Mouse (Mus musculus) NIH3T3 (cell line): Measurements from ENCODE around the gene Gmpr.

ENCODE experiments used
- DNase-seq: peaks from one replicate; pipeline ENCODE4 v3.0.0-alpha.2; 2012; ENCODE audit warnings: low read depth

The Gmpr gene

DNA sequence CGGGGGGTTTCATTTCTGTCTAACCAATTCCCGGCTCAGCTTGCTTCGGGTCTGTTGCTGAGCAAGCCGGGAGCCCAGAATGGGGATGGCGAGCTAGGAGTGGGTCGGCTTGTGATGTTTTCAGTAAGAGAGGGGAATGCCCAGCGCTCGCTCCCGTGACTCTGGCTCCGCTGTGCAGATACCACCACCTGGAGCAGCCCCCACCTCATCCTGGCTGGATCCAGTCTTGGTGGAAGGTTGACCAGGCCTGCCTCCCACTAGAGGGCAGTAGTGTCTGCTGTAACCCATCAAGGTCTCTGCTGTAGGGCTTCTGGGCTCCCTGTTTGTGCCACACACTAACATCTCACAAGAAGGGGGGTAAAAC is 31.9 kb downstream of the Gmpr start:
- peak; percentile 90 for DNase-seq

DNA sequence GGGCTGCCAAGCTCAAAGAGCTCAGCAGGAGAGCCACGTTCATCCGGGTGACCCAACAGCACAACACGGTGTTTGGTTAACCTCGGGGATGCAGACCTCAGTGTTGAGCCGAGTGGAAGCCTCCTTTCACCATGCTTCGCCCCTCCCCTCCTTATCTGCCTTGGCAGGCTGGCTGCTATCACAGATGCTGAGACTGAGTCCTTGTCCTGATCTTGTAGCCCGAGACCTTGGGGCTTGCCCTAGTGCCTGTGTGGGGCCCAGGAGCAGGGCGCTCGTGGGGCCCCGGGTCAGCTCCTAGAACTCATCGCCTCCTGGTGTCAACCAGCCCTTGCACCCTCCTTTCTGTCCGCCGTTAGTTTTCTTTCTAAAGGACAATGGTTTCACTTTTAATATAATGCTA is 38.7 kb downstream of the Gmpr start:
- DNase-seq = no peak

DNA sequence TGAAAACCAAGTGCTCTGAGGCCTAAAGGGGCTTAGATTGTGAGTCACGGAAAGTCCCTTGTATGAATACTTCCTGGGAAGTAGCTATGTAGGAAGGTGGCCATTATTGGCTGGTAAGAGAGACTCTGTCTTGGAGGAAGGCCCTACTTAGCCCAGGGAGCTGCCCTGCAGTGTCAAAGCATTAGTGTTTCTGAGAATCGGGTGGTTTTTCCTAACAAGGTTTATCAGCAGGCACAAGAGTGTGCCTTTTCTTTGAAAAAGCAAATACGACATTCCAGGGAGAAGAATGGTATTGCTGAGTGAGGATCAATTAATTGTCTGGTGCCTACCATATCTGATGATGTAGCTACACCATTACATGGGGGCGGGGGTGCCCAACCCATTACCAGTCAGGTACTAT is 39.7 kb downstream of the Gmpr start:
- no peak for DNase-seq

DNA sequence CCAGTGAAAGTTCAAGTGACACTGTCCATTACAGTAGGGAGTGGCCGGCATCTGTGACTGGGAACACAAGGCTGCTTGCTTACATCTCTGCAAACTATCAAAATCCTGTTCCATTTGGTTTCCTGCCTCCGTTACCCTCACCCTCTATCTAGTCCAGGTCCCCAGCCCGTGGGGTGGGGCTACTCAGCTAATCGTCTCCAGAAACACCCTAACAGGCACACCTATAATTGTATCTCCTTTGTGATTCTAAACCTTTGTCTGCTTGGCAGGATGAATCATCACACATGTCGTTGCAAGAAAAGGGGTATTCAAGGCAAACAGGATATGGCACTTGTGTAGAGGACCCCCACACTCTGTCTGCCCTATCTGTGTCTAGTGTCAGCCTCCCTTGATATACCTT is 40.3 kb downstream of the Gmpr start:
- DNase-seq = no peak

DNA sequence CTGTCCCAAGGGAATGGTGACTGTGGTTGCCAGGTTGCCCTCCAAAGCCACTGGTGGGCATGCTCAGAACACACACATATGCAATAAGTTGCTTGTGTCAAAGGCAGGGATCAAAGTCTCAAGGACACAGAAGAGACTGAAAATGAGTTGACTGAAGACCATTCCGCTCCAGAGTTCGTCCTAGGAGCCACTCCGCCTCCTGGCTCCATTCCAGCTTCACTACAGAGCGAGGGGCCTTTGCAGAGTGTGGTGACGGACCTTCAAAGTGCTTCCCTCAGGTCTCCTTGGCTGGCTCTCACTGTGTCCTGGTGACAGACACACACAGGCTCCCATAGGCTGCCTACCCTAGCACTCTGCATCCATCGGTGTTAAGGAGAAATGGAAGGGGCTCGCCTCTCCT is 46.4 kb downstream of the Gmpr start:
- no peak for DNase-seq

DNA sequence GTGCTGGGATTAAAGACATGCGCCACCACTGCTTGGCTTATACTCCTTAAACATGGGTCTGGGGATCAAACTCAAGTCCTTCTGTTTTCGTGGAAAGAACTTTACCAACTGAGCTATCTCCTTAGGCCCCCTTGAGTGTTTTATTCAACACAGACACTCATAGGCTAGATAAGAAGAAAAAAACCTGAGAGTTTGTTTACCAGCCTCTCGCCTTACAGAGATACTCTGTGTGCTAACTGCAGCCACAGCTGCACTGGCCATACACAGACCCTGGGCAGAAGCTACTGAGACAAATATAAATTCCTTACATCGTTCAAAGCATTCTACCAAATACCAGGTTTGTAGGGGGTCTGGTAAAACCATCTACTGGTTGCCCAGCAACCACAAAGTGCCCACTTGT is 51.1 kb downstream of the Gmpr start:
- no peak for DNase-seq

DNA sequence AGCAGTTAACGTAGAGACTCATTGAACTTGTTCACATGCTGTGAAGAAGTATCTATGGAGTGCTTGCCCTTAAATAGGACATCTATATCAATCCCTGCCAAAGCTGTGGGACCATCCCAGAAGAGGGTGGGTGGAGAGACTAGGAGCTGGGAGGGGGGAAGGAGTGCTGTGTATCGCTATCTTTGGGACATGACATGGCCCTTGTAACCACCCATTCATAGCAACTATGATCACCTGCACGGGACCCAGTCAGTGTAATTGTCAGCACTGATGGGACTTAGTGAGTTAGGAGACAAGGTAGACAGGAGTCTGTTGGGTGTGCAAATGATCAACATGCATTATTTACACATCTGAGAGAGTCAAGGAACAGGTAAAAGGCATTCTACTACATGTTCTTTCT is 52.0 kb downstream of the Gmpr start:
- no peak for DNase-seq

DNA sequence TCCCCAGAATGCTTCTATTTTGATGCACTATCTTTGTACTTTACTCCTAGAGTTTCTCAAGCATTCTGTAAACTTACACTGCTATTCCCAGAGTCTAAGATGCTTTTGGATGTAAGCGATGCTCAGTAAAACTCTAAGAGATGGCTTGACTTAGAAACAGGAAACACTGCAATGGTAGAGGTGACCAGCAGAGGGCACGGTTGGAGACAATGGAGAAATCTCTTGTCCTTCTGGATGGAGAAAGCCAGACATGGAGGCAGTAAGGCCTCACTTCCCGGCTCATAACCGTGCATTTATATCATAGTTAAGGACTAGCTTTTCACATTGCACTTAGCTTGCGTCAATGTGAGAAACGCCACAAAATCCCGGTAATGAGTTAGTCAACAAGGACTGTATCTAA is 53.3 kb downstream of the Gmpr start:
- DNase-seq = peak; percentile 37

DNA sequence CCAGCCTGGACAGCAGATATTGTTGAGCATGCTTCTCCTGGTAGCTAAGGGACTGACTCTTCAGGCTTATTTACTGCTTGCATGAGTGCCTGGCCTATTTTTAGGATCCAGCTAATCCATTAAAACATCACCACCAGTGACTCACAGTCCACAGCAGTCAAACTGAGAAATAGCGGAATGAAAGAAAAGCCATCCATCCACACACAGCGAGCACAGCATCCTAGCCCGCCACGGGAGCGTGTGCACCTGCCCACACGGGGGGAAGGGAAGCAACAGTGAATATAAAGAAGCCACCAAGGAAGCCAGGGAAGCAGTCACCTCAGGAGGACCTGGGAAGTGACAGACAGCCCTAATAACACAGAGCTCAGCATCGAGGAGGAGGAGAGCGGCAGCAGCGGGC is 54.8 kb downstream of the Gmpr start:
- peak; percentile 80 for DNase-seq

DNA sequence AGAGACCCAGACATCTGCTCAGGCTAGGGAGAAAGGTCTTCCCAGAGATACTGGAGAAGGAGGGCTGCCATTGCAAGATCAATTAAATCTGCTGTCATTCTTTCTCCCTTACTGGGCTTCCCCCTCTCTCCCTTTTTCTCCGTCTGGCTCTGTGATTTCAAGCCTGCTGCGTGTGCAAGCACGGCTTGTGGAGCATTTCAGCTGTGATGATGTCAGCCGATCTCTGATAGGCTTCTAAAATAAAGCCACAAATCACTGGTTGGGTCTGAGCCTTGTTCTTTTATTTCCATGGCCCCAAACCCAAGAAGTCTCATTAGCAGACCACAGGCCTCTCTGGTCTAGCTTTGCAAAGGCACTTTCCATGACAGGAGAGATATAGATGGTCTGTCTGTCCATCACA is 57.7 kb downstream of the Gmpr start:
- no peak for DNase-seq

DNA sequence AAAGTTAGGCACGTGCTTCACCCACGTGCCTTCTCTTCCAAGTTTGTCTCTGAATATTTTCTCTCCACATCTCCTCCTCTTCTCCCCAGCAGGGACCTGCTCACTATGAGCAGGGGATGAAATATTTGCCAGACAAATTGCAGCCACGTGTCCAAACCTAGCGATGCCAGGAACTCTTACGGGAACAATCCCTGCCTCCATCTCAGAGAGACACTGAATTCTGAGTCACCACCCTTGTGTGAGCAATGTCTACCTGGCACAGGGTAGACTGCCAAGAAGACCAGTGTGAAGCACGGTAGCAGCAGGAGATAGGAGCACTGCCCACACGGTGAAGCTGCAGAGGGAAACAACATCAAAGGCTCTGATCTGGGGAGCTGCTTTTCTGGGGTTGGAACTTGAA is 62.7 kb downstream of the Gmpr start:
- DNase-seq = peak; percentile 84

DNA sequence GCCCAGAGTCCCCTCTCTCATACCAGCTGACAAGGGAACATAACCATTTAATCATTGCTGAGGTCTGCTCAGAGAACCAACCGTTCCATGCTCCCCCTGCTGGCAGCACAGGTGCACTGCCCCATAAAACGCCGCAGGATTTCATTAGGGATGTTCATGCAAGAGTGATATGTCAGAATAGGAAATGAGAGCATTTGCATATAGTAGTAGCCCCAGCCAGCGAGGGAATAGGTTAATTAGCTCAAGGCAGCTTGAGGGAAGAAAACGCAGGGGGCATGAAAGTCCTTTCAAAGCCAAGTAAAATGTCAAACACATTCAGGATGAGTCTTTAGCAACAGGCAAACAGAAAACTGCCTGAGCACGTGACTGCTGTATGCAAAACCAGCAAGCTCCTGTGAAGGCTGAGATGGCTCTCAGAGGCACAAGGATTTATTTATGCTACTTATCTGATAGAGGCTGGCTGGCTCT is 64.6 kb downstream of the Gmpr start:
- DNase-seq = peak; percentile 80

DNA sequence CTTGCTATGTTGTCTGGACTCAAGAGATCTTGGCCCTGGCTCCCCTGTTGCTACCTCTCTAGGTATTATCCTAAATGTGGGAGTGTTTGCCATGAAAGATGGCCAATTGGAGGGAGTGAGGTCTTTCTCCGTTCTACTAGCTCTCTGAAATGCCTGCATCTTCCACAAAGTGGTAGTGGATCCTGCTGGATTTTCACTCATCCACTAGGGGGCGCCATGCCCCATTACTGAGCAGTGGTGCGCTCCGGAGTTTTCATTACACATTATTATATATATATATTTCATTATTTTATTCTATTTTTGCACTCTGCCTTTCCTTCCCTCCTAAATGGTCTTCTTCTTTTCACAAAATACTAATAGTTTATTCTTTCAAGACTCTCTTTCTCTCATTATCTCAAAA is 65.5 kb downstream of the Gmpr start:
- peak; percentile 73 for DNase-seq

DNA sequence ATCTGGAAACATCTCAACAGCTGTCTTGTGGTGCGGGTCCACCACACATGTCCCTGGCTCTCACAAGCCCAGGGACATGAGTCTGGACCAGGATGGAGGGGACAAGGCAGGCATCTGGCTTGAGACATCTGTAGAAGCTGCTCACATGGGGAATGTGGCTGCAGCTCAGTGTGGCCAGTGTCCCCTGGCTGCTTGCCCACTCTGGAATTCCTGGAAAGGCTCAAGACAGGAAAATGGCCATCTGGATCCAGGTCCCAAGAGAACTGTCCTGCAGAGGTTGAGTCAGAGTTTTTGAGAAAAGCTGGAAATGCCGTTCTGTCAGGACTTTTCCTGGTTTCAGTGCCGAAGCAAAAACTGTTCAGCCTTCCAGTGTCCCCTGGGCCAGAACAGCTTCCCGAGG is 68.9 kb downstream of the Gmpr start:
- DNase-seq = peak; percentile 86

DNA sequence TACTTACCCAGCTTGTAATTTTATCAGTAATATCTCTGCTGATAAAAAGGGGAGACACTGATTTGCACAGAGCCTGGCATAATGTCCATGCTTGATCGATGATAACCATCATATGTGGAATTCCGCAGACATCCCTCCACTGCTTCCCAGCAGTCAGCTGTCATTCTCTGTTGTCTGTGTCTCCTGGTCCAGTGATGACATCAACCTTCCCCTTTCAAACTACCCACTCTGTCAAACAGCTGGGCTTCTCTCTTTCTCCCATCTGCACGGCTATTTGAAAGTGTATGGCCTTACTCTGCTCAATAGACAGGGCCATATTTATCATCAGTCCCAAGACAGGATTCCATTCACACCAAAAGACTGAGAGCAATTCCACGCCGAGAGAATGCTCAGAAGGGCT is 70.1 kb downstream of the Gmpr start:
- DNase-seq = no peak

DNA sequence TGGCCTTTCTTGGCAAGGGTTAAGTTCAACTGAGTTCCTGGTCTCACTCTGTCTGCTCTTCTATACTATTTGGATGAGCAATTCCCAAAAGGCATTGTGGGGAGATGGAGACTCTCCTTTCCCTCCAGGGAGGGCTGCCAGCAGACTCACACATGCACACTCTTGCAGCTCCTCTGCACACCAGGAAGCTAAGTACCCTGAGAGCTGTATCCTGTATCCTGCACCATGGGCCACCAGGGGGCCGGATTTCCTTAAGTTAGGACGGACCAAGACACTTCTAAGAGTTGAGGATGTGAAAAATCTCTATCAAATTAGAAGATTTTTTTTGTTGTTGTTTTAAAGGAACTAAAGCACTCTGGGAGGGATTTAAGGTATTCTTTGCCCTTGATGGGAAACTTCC is 70.5 kb downstream of the Gmpr start:
- DNase-seq = peak; percentile 59

DNA sequence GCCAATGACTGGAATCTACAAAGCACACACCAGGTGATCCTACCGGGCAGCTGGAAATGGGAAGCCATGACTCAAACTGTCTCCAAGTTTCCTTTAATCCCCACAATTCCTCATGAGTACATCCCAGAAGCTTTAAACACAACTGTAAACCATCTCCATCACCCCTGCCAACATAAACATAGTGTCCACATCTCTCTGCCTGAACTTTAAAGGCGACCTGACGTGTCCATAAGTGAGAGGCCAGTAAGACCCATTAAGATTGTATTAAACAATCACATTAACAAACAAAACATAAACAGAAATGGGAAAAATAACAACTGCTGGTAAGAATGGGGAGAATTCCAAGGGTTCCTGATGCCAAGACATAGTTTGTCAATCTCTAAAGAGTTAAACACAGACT is 72.5 kb downstream of the Gmpr start:
- no peak for DNase-seq

DNA sequence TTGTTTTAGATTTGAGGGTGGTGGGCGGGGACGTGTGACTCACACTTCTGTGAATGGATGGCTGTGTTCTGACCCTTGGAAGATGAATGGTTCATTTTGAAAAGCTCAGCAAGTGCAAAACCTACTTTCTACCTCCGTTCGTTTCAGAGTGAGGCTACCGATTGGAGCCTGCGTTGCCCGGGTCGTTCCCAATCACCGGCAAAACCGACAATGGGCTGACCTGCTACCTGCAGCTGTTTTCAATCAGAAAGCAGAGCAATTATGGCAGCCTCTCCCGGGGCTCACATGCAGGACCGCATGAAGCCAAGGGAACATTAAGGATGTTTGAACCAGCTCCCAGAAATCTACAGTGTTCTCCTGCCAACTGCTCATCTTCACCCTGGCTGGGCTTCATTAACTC is 75.0 kb downstream of the Gmpr start:
- DNase-seq = peak; percentile 58

DNA sequence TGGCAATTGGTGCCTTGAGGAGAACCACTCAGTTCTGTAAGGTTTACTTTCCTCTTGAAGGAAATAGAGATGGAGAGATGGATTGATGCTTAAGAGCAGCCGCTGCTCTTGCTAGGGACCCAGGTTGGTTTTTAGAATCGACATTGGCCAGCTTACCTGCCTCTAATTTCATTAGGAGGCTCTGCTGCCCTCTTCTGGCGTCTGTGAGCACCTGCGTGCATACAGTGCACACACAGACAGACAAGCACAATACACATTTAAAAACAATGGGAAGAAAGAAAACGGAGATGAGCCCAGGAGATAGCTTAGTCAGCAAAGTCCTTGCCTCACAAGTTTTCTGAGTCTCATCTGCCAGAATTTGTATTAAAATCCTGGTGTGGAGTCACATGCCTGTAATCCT is 75.8 kb downstream of the Gmpr start:
- peak; percentile 18 for DNase-seq

DNA sequence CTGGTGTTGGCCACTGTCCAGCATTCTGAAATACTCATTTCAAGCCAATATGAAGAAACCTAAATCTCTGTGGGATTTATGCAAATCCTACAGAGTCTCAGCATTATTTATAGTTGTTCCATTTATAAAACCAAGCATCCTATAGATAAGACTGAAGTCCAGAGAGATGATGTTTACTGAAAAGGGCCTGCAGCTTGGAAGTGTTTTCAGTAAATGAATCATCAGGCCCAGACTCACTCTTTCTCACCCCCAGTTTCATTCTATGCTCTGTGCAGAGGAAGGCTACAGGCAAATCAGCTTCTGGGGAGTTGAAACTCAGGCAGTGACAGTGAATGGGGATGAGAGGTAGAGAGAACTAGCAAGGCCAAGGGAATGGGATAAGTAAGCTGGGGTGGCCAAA is 83.7 kb downstream of the Gmpr start:
- DNase-seq = peak; percentile 41

DNA sequence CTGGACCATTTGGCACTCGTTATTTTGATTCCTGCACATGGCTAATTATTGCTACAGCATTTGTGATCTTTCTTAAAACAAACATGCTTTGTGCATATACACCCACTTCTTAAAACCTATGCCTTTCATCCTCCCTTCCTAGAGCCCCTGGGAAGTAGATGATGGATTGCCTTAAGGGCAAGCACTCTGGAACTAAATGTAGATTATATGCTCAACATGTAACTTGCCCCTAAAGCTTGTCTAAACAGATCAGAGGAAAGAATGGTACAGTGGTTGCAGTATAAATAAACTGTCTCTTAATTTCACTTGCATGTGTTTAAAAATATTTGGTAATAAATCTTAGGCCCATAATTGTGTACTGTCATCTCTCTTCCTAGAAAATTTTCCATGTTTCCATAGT is 86.7 kb downstream of the Gmpr start:
- no peak for DNase-seq

DNA sequence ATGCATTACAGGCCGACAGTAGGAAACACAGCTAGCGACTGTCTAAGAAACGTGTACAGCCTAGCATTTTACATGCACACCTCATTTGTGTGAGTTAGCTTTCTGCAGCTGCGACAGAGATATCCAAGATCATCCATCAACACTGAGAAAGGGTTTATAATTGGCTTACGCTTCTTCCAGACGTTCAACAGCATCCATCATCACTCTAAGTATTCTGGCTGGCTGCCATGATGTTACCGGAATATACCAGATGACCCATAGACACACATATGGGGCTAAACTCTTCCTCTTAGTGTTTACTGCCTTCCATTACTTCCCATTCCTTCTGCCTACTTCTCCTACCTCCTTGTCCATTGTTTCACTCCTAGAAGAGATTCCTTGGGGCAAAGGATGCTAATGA is 88.2 kb downstream of the Gmpr start:
- peak; percentile 14 for DNase-seq

DNA sequence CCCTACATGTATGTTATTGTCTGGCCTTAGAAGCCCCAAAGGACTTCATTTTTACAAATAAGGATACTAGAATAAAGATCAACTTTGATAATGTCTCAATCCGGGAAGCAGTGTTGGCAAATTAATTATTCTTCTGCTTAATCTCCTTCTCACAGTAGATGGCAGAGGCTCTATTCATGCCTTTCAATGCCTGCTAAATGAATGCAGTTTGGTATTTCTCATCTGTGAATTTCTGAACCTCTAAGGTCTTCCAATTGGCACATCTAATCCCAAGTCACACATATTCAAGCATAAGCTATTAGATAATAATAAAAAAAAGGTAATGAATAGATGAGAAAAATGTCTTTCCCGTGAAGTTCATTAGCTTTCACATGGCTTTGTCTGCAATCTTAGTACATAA is 92.6 kb downstream of the Gmpr start:
- no peak for DNase-seq

DNA sequence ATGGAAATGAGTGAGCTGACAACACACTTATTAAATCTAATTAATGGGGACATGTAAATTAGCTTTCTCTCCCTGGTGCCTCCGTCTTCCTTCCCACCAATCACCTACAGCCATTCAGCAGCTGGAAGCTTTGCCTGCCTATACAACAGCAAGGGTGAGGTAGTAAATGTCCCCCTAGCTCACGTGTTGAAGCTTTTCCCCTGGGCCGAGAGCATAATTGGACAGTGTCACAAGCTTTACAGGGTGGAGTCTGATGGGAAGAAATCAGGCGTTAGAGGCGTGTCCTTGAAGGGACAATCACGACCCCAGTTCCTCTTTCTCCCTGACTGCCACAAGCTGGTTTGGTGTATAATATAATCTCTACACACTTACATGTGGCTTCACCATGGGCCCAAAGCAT is 93.2 kb downstream of the Gmpr start:
- DNase-seq = no peak
